Mouse (Mus musculus) limb, embryonic 14.5 days (tissue): ENCODE measurements around the gene Med15. TPM values are rescaled to one million over a fixed set of nuclear protein-coding genes. Genes with fewer than 3 reads are reported as not detected.

Experiments
- ATAC-seq: fragments of 200-750 bp; cut with Nextera tagmentation; 2 replicates; pipeline ENCODE4 v1.8.0; 2017; ENCODE audit warnings: low read depth, moderate number of reproducible peaks, moderate TSS enrichment; ENCODE audit not compliant: low FRiP score
- DNase-seq: peaks from one replicate; pipeline ENCODE4 v3.0.0-alpha.2; 2015; ENCODE audit warnings: low spot score
- H3K27ac ChIP-seq: fragments of 300-500 bp; sonication (generic); replicated peaks from 2 replicates; pipeline ENCODE4 v1.5.1; 2014; ENCODE audit warnings: low read depth, mild to moderate bottlenecking, low read length, moderate library complexity, mixed read lengths
- H3K27me3 ChIP-seq: fragments of 300-500 bp; sonication (generic); 2 replicates; pipeline ENCODE4 v1.6.1; 2014; ENCODE audit warnings: low read length, mixed read lengths; ENCODE audit not compliant: control insufficient read depth, insufficient read depth
- H3K36me3 ChIP-seq: fragments of 300-500 bp; sonication (generic); 2 replicates; pipeline ENCODE4 v1.6.1; 2014; ENCODE audit warnings: mild to moderate bottlenecking, low read length, moderate library complexity, mixed read lengths; ENCODE audit not compliant: control insufficient read depth, insufficient read depth
- H3K4me1 ChIP-seq: fragments of 300-500 bp; sonication (generic); 2 replicates; pipeline ENCODE4 v1.6.1; 2014; ENCODE audit warnings: antibody characterized with exemption, low read length, mixed read lengths; ENCODE audit not compliant: control insufficient read depth, insufficient read depth
- H3K4me2 ChIP-seq: fragments of 300-500 bp; sonication (generic); replicated peaks from 2 replicates; pipeline ENCODE4 v1.6.1; 2014; ENCODE audit warnings: low read depth, mild to moderate bottlenecking, low read length, moderate library complexity; ENCODE audit not compliant: severe bottlenecking
- H3K4me3 ChIP-seq: fragments of 300-500 bp; sonication (generic); replicated peaks from 2 replicates; pipeline ENCODE4 v1.5.1; 2014; ENCODE audit warnings: low read length
- H3K9ac ChIP-seq: fragments of 300-500 bp; sonication (generic); 2 replicates; pipeline ENCODE4 v1.6.1; 2014; ENCODE audit warnings: mild to moderate bottlenecking, low read depth, low read length, moderate library complexity; ENCODE audit not compliant: severe bottlenecking
- H3K9me3 ChIP-seq: fragments of 300-500 bp; sonication (generic); 2 replicates; pipeline ENCODE4 v1.6.1; 2016; ENCODE audit warnings: low read length; ENCODE audit not compliant: control insufficient read depth
- POLR2A ChIP-seq: fragments of 200-500 bp; IDR thresholded peaks from 2 replicates; pipeline ENCODE4 v1.8.0; 2012; ENCODE audit warnings: inconsistent platforms, mild to moderate bottlenecking, moderate library complexity, borderline replicate concordance; ENCODE audit not compliant: insufficient read depth, insufficient read length; ENCODE audit errors: extremely low read depth
- WGBS: fragments of 180-500 bp; shearing (Covaris S2); extraction: QIAGEN DNeasy Blood & Tissue Kit; methylation state at CpG from one replicate; pipeline ENCODE4 v1.1.7; 2014; 5-methylcytosine and 5-hydroxymethylcytosine counted together
- polyA plus RNA-seq, 2 experiments: library from polyadenylated mRNA; depleted of rRNA in 1 of 2; stranded (reverse) in 1 of 2; unstranded in 1 of 2; fragments of >200 nt; fragmentation: Nextera tagmentation in 1 of 2; extraction: Ambion mirVana in 1 of 2; gene quantifications; 2 replicates each; pipeline versions ENCODE4 v1.2.1 to v1.2.3; 2012 to 2014

Gene Med15
- polyA plus RNA-seq, 2 experiments: 41.6 to 84.6 TPM

GRCm38 (mm10) chr16:17611383-17611782 is 121.3 kb downstream of the Med15 start:
- Histone ChIP-seq H3K4me1 (no peaks in the 10 kb centered on the region), H3K36me3 (no peaks in the 10 kb centered on the region), H3K4me3 (no peak overlapping the region), H3K27me3 (no peaks in the 10 kb centered on the region), H3K9ac (no peak overlapping the region), H3K9me3 (no peaks in the 10 kb centered on the region), H3K27ac (no peak overlapping the region), H3K4me2 (no peak overlapping the region)
- ATAC-seq: no peak
- WGBS: 73% methylated on average over 4 of the region's 4 CpGs
- TF ChIP-seq POLR2A: no peak
- no peak for DNase-seq

GRCm38 (mm10) chr16:17605684-17606083 is 127.0 kb downstream of the Med15 start:
- H3K27ac ChIP-seq: no peak overlapping the region
- no peaks in the 10 kb centered on the region for H3K4me1 ChIP-seq
- DNase-seq: no peak
- ATAC-seq: no peak
- H3K36me3 ChIP-seq: no peaks in the 10 kb centered on the region
- no peak for TF ChIP-seq POLR2A
- H3K9ac ChIP-seq: no peak overlapping the region
- H3K4me2 ChIP-seq: no peak overlapping the region
- no peaks in the 10 kb centered on the region for H3K9me3 ChIP-seq
- no peak overlapping the region for H3K4me3 ChIP-seq
- H3K27me3 ChIP-seq: no peaks in the 10 kb centered on the region
- WGBS: 75% methylated on average over 5 of the region's 5 CpGs

GRCm38 (mm10) chr16:17604941-17605340 is 127.8 kb downstream of the Med15 start:
- Histone ChIP-seq H3K4me2 (no peak overlapping the region), H3K4me1 (no peaks in the 10 kb centered on the region), H3K27me3 (no peaks in the 10 kb centered on the region), H3K4me3 (no peak overlapping the region), H3K9me3 (no peaks in the 10 kb centered on the region), H3K27ac (no peak overlapping the region), H3K9ac (no peak overlapping the region), H3K36me3 (no peaks in the 10 kb centered on the region)
- TF ChIP-seq POLR2A: no peak
- DNase-seq (no peak), ATAC-seq (no peak)
- 73% methylated on average over 4 of the region's 4 CpGs for WGBS

Other genes starting within 250 kb of the Med15 start
- gene Aifm3, start 243.3 kb downstream of the Med15 start, polyA plus RNA-seq (2012; rRNA removed): 0.85 and 1.3 TPM in 2 replicates
- gene Aifm3, start 243.3 kb downstream of the Med15 start, polyA plus RNA-seq (2014; fragmentation: Nextera tagmentation; extraction: Ambion mirVana): 0.48 and 0.55 TPM in 2 replicates
- gene Lztr1, start 224.2 kb downstream of the Med15 start, polyA plus RNA-seq (2012; rRNA removed): 246 and 336 TPM in 2 replicates
- gene Lztr1, start 224.2 kb downstream of the Med15 start, polyA plus RNA-seq (2014; fragmentation: Nextera tagmentation; extraction: Ambion mirVana): 82.6 and 87.6 TPM in 2 replicates
- gene Thap7, start 201.8 kb downstream of the Med15 start, polyA plus RNA-seq (2012; rRNA removed): 91.9 and 104 TPM in 2 replicates
- 60.0 and 63.2 TPM in 2 replicates for gene Thap7, start 201.8 kb downstream of the Med15 start, polyA plus RNA-seq (2014; fragmentation: Nextera tagmentation; extraction: Ambion mirVana)
- gene Lrrc74b, start 171.6 kb downstream of the Med15 start, polyA plus RNA-seq (2012; rRNA removed): 0.08 and 0.23 TPM in 2 replicates
- gene Lrrc74b, start 171.6 kb downstream of the Med15 start, polyA plus RNA-seq (2014; fragmentation: Nextera tagmentation; extraction: Ambion mirVana): 0.29 TPM in 1 of 2 replicates, not detected in the other
- gene P2rx6, start 171.0 kb downstream of the Med15 start, polyA plus RNA-seq (2012; rRNA removed): 0.92 and 0.99 TPM in 2 replicates
- gene P2rx6, start 171.0 kb downstream of the Med15 start, polyA plus RNA-seq (2014; fragmentation: Nextera tagmentation; extraction: Ambion mirVana): 0.47 and 0.82 TPM in 2 replicates
- 7.7 and 14.2 TPM in 2 replicates for gene Slc7a4, start 149.7 kb downstream of the Med15 start, polyA plus RNA-seq (2012; rRNA removed)
- gene Slc7a4, start 149.7 kb downstream of the Med15 start, polyA plus RNA-seq (2014; fragmentation: Nextera tagmentation; extraction: Ambion mirVana): 8.0 and 8.2 TPM in 2 replicates
- 120 and 163 TPM in 2 replicates for gene Smpd4, start 113.5 kb downstream of the Med15 start, polyA plus RNA-seq (2012; rRNA removed)
- 32.5 and 38.7 TPM in 2 replicates for gene Smpd4, start 113.5 kb downstream of the Med15 start, polyA plus RNA-seq (2014; fragmentation: Nextera tagmentation; extraction: Ambion mirVana)
- gene Ccdc74a, start 86.4 kb downstream of the Med15 start, polyA plus RNA-seq (2012; rRNA removed): 7.9 and 8.9 TPM in 2 replicates
- gene Ccdc74a, start 86.4 kb downstream of the Med15 start, polyA plus RNA-seq (2014; fragmentation: Nextera tagmentation; extraction: Ambion mirVana): 6.5 and 7.0 TPM in 2 replicates
- gene Klhl22, start 26.7 kb upstream of the Med15 start, polyA plus RNA-seq (2012; rRNA removed): 124 and 176 TPM in 2 replicates
- 87.2 and 101 TPM in 2 replicates for gene Klhl22, start 26.7 kb upstream of the Med15 start, polyA plus RNA-seq (2014; fragmentation: Nextera tagmentation; extraction: Ambion mirVana)
- 232 and 360 TPM in 2 replicates for gene Scarf2, start 64.4 kb upstream of the Med15 start, polyA plus RNA-seq (2012; rRNA removed)
- gene Scarf2, start 64.4 kb upstream of the Med15 start, polyA plus RNA-seq (2014; fragmentation: Nextera tagmentation; extraction: Ambion mirVana): 51.3 and 64.9 TPM in 2 replicates
- gene B830017H08Rik, start 100.2 kb upstream of the Med15 start, polyA plus RNA-seq (2012; rRNA removed): 0.49 and 0.58 TPM in 2 replicates
- gene B830017H08Rik, start 100.2 kb upstream of the Med15 start, polyA plus RNA-seq (2014; fragmentation: Nextera tagmentation; extraction: Ambion mirVana): 0.17 and 0.69 TPM in 2 replicates
- 8.6 and 11.5 TPM in 2 replicates for gene Car15, start 105.5 kb upstream of the Med15 start, polyA plus RNA-seq (2012; rRNA removed)
- gene Car15, start 105.5 kb upstream of the Med15 start, polyA plus RNA-seq (2014; fragmentation: Nextera tagmentation; extraction: Ambion mirVana): 3.2 and 3.4 TPM in 2 replicates
- gene Gm20518, start 158.8 kb upstream of the Med15 start, polyA plus RNA-seq (2012; rRNA removed): 1.9 and 2.1 TPM in 2 replicates
- 0.22 and 0.26 TPM in 2 replicates for gene Gm20518, start 158.8 kb upstream of the Med15 start, polyA plus RNA-seq (2014; fragmentation: Nextera tagmentation; extraction: Ambion mirVana)
- 0.01 and 0.04 TPM in 2 replicates for gene Tssk1, start 161.3 kb upstream of the Med15 start, polyA plus RNA-seq (2012; rRNA removed)
- gene Tssk1, start 161.3 kb upstream of the Med15 start, polyA plus RNA-seq (2014; fragmentation: Nextera tagmentation; extraction: Ambion mirVana): 0.07 TPM in 1 of 2 replicates, not detected in the other
- gene Dgcr2, start 165.7 kb upstream of the Med15 start, polyA plus RNA-seq (2012; rRNA removed): 116 and 185 TPM in 2 replicates
- gene Dgcr2, start 165.7 kb upstream of the Med15 start, polyA plus RNA-seq (2014; fragmentation: Nextera tagmentation; extraction: Ambion mirVana): 90.2 and 95.8 TPM in 2 replicates
- not detected in 2 replicates for gene Tssk2, start 165.7 kb upstream of the Med15 start, polyA plus RNA-seq (2012; rRNA removed)
- 0.14 TPM in 1 of 2 replicates, not detected in the other for gene Tssk2, start 165.7 kb upstream of the Med15 start, polyA plus RNA-seq (2014; fragmentation: Nextera tagmentation; extraction: Ambion mirVana)
- gene Ess2, start 178.5 kb upstream of the Med15 start, polyA plus RNA-seq (2012; rRNA removed): 38.7 and 42.2 TPM in 2 replicates
- gene Ess2, start 178.5 kb upstream of the Med15 start, polyA plus RNA-seq (2014; fragmentation: Nextera tagmentation; extraction: Ambion mirVana): 33.1 and 33.5 TPM in 2 replicates
- 0.10 TPM in 1 of 2 replicates, not detected in the other for gene Gsc2, start 182.2 kb upstream of the Med15 start, polyA plus RNA-seq (2012; rRNA removed)
- gene Gsc2, start 182.2 kb upstream of the Med15 start, polyA plus RNA-seq (2014; fragmentation: Nextera tagmentation; extraction: Ambion mirVana): not detected in 2 replicates
- gene Slc25a1, start 195.3 kb upstream of the Med15 start, polyA plus RNA-seq (2012; rRNA removed): 55.0 and 68.0 TPM in 2 replicates
- gene Slc25a1, start 195.3 kb upstream of the Med15 start, polyA plus RNA-seq (2014; fragmentation: Nextera tagmentation; extraction: Ambion mirVana): 70.4 and 73.9 TPM in 2 replicates
- gene Vpreb2, start 247.5 kb upstream of the Med15 start, polyA plus RNA-seq (2012; rRNA removed): not detected in 2 replicates
- gene Vpreb2, start 247.5 kb upstream of the Med15 start, polyA plus RNA-seq (2014; fragmentation: Nextera tagmentation; extraction: Ambion mirVana): not detected in 2 replicates